Mouse (Mus musculus): ENCODE measurements around the gene Art4.

- no peak for TF ChIP-seq EP300 (IDR thresholded peaks at IDR 0.05; ENCODE audit: insufficient read depth, low read depth, low read length)
- TF ChIP-seq CTCF (IDR thresholded peaks at IDR 0.05; ENCODE audit: low read depth, low read length), result no peak
- no peak for TF ChIP-seq POLR2A (IDR thresholded peaks at IDR 0.05; ENCODE audit: insufficient read depth, low read length)
Observed at GRCm38 (mm10) chr6:136903885-136904470, 46.4 kb upstream of the Art4 start.
